Mouse (Mus musculus) lung, adult 2 months (tissue): ENCODE results near the gene Cacna1c.

Source experiments
- CTCF ChIP-seq: fragments of 200-500 bp; IDR thresholded peaks from 2 replicates; pipeline ENCODE4 v1.5.1; 2011; ENCODE audit warnings: mild to moderate bottlenecking, low read length, control low read depth; ENCODE audit not compliant: insufficient read depth
- POLR2A ChIP-seq: fragments of 200-500 bp; IDR thresholded peaks from 2 replicates; pipeline ENCODE4 v1.6.1; 2011; ENCODE audit warnings: low read depth, mild to moderate bottlenecking, control low read depth, low read length, borderline replicate concordance; ENCODE audit errors: extremely low read depth

DNA sequence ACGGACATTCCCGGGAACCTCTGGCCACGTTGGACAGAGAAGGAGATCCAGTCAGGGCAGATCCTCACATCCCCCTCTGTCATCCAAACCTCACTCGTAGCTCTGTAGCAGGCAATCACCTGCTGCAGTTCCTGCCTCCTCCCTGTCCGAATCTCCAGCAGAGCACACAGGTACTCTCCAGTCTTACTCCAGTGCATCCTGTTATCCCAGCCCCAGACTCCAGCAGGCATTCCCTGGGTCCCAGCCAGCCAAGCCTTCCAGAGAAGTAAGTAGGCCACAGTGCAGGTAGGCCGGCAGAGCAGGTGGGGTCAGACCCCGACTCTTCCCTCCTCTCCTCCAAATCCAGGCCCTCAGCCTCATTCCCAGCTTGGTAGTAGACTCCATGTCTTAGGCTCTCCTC, 186.7 kb downstream of the Cacna1c start:
- TF ChIP-seq CTCF (no peak), POLR2A (no peak)
